Comparison of ENCODE assay signal across 9 mouse cellular contexts in genomic region chr19:56720882-56721281, GRCm38 (mm10). TPM values are rescaled to one million over a fixed set of nuclear protein-coding genes. Genes with fewer than 3 reads are reported as not detected.
A peak's percentile ranks its signal among the peaks of the same experiment; 100 is the strongest.
DNase-seq lines count a peak whose midpoint lies in the region; ATAC-seq lines count a peak whose summit lies in the region.
"Had no signal": no experiment of that assay in that cellular context is flagged by ENCODE, and none has a peak within 500 bp of the region (broad histone marks: within the 10 kb centered on the region; RNA-seq: fewer than 3 reads in every experiment).

No protein-coding gene starts in this region.

- 33% methylated on average over 13 of the region's 13 CpGs for WGBS in heart, embryonic 14.5 days
- WGBS in hindbrain, embryonic 13.5 days, result 35% methylated on average over 13 of the region's 13 CpGs
- WGBS in midbrain, embryonic 12.5 days, result 32% methylated on average over 13 of the region's 13 CpGs

- peaks cover 17 to 23% of the 10 kb centered on the region in 2 experiments for H3K4me1 ChIP-seq in heart, embryonic 14.5 days (ENCODE audit: control insufficient read depth in 2 of 2, insufficient read depth in 2 of 2, low read length in 2 of 2)
- H3K4me1 ChIP-seq in brown adipose tissue, adult 24 weeks (ENCODE audit: control insufficient read depth, insufficient read depth, insufficient read length, low read length), result peaks cover 6% of the 10 kb centered on the region
- peaks cover 34% of the 10 kb centered on the region for H3K4me1 ChIP-seq in hindbrain, embryonic 13.5 days (replicated peaks)
- peaks cover 31% of the 10 kb centered on the region for H3K4me1 ChIP-seq in midbrain, embryonic 12.5 days

- no peaks in the 10 kb centered on the region for H3K9me3 ChIP-seq in heart, embryonic 14.5 days (ENCODE audit: control insufficient read depth, low read length)
- H3K9me3 ChIP-seq in hindbrain, embryonic 13.5 days, result no peaks in the 10 kb centered on the region
- H3K9me3 ChIP-seq in midbrain, embryonic 12.5 days, result no peaks in the 10 kb centered on the region

- H3K27ac ChIP-seq in heart, embryonic 14.5 days (replicated peaks in 1 of 2; ENCODE audit: control insufficient read depth in 1 of 2, insufficient read depth in 1 of 2, low read depth in 2 of 2, low read length in 2 of 2), result peak overlapping the region in 1 of 2 experiments; percentile 76; a peak in 1 of 4 replicates
- peak overlapping the region; percentile 99 for H3K27ac ChIP-seq in brown adipose tissue, adult 24 weeks (replicated peaks; ENCODE audit: low read depth, low read length)
- H3K27ac ChIP-seq in hindbrain, embryonic 13.5 days, result no peak overlapping the region
- no peak overlapping the region for H3K27ac ChIP-seq in midbrain, embryonic 12.5 days (replicated peaks)

- H3K4me3 ChIP-seq in heart, embryonic 14.5 days (ENCODE audit: control insufficient read depth in 1 of 2, insufficient read depth in 1 of 2, low read depth in 1 of 2, low read length in 2 of 2), result peak overlapping the region; percentile 64 to 77
- H3K4me3 ChIP-seq in brown adipose tissue, adult 24 weeks (ENCODE audit: insufficient read depth, low read depth, low read length), result peak overlapping the region; percentile 72
- H3K4me3 ChIP-seq in hindbrain, embryonic 13.5 days, result peak overlapping the region; percentile 56
- H3K4me3 ChIP-seq in midbrain, embryonic 12.5 days, result peak overlapping the region; percentile 57

- H3K4me2 ChIP-seq in heart, embryonic 14.5 days (ENCODE audit: low read length), result peak overlapping the region; percentile 83
- H3K4me2 ChIP-seq in hindbrain, embryonic 13.5 days, result peak overlapping the region; percentile 97
- peak overlapping the region; percentile 92; the same call in 1 of the 2 replicates for H3K4me2 ChIP-seq in midbrain, embryonic 12.5 days (replicated peaks)

- ATAC-seq in heart, embryonic 14.5 days (ENCODE audit: insufficient number of reproducible peaks, insufficient read depth, low FRiP score, low read depth), result no peak
- ATAC-seq in hindbrain, embryonic 13.5 days (ENCODE audit: low FRiP score), result no peak
- ATAC-seq in midbrain, embryonic 12.5 days (ENCODE audit: low FRiP score, low read depth), result no peak

- no peak for DNase-seq in heart, adult 9 months (ENCODE audit: low spot score in 2 of 2)
- no peak for DNase-seq in embryo, embryonic 9.5 days (ENCODE audit: extremely low spot score)
- DNase-seq in thymus, postnatal 4 days, result no peak
- DNase-seq in layer of hippocampus, adult 9-11 months, result no peak
- DNase-seq: kidney, adult 11 months had no signal

- peaks cover 9% of the 10 kb centered on the region; the same call in 1 of the 2 replicates for H3K27me3 ChIP-seq in heart, embryonic 14.5 days (ENCODE audit: control insufficient read depth, insufficient read depth, low read length)
- H3K27me3 ChIP-seq in hindbrain, embryonic 13.5 days, result peaks cover 78% of the 10 kb centered on the region
- peaks cover 71% of the 10 kb centered on the region for H3K27me3 ChIP-seq in midbrain, embryonic 12.5 days

- H3K9ac ChIP-seq in heart, embryonic 14.5 days (ENCODE audit: low read length), result peak overlapping the region; percentile 90
- H3K9ac ChIP-seq in hindbrain, embryonic 13.5 days, result no peak overlapping the region
- no peak overlapping the region for H3K9ac ChIP-seq in midbrain, embryonic 12.5 days (replicated peaks)

- no peaks in the 10 kb centered on the region; the same call in 1 of the 2 replicates for H3K36me3 ChIP-seq in heart, embryonic 14.5 days (ENCODE audit: control insufficient read depth, insufficient read depth, low read length)
- no peaks in the 10 kb centered on the region for H3K36me3 ChIP-seq in hindbrain, embryonic 13.5 days
- H3K36me3 ChIP-seq in midbrain, embryonic 12.5 days, result no peaks in the 10 kb centered on the region

RNA-seq across cellular contexts. Expression of gene Adrb1, which starts 1.1 kb away (rescaled TPM):
- polyA plus RNA-seq in heart, embryonic 14.5 days (2014; fragmentation: Nextera tagmentation; extraction: Ambion mirVana), result 6.5 and 8.2 TPM in 2 replicates
- 21.8 and 23.9 TPM in 2 replicates for polyA plus RNA-seq in brown adipose tissue, adult 24 weeks (2012; ENCODE audit: insufficient read depth, insufficient read length, missing spikeins)
- polyA plus RNA-seq in hindbrain, embryonic 13.5 days (2015; fragmentation: Nextera tagmentation; extraction: Ambion mirVana), result 0.31 and 0.44 TPM in 2 replicates
- 0.34 and 0.46 TPM in 2 replicates for polyA plus RNA-seq in midbrain, embryonic 12.5 days (2016; fragmentation: Nextera tagmentation; extraction: Ambion mirVana)
